Mouse (Mus musculus) embryonic facial prominence, embryonic 14.5 days (tissue): ENCODE data around the gene Fam169a. TPM values are rescaled to one million over a fixed set of nuclear protein-coding genes. Genes with fewer than 3 reads are reported as not detected.
"Not testable (repeated sequence)": the region's sequence is repeated elsewhere in the genome, so short reads cannot be mapped to it uniquely, and the experiment has no call there.

Experiments used
- ATAC-seq: fragments of 200-750 bp; cut with Nextera tagmentation; 2 replicates; pipeline ENCODE4 v1.8.0; 2017; ENCODE audit warnings: low read depth, moderate number of reproducible peaks, moderate TSS enrichment
- DNase-seq: peaks from one replicate; pipeline ENCODE4 v3.0.0-alpha.2; 2015; ENCODE audit warnings: low spot score
- H3K27ac ChIP-seq: fragments of 300-500 bp; sonication (generic); replicated peaks from 2 replicates; pipeline ENCODE4 v1.5.1; 2014; ENCODE audit warnings: low read depth, mild to moderate bottlenecking, low read length, moderate library complexity
- H3K27me3 ChIP-seq: fragments of 300-500 bp; sonication (generic); replicated peaks from 2 replicates; pipeline ENCODE4 v1.6.1; 2014; ENCODE audit warnings: low read length; ENCODE audit not compliant: control insufficient read depth, insufficient read depth
- H3K36me3 ChIP-seq: fragments of 300-500 bp; sonication (generic); 2 replicates; pipeline ENCODE4 v1.6.1; 2014; ENCODE audit warnings: low read length, mixed read lengths; ENCODE audit not compliant: control insufficient read depth, insufficient read depth
- H3K4me1 ChIP-seq: fragments of 300-500 bp; sonication (generic); 2 replicates; pipeline ENCODE4 v1.6.1; 2014; ENCODE audit warnings: antibody characterized with exemption, low read length; ENCODE audit not compliant: control insufficient read depth, insufficient read depth
- H3K4me2 ChIP-seq: fragments of 300-500 bp; sonication (generic); 2 replicates; pipeline ENCODE4 v1.6.1; 2014; ENCODE audit warnings: low read depth, mild to moderate bottlenecking, low read length, moderate library complexity, mixed read lengths
- H3K4me3 ChIP-seq: fragments of 300-500 bp; sonication (generic); 2 replicates; pipeline ENCODE4 v1.5.1; 2014; ENCODE audit warnings: low read depth, mild to moderate bottlenecking, low read length
- H3K9ac ChIP-seq: fragments of 300-500 bp; sonication (generic); 2 replicates; pipeline ENCODE4 v1.6.1; 2014; ENCODE audit warnings: low read depth, mild to moderate bottlenecking, low read length, moderate library complexity, mixed read lengths
- H3K9me3 ChIP-seq: fragments of 300-500 bp; sonication (generic); 2 replicates; pipeline ENCODE4 v1.6.1; 2016; ENCODE audit warnings: low read length; ENCODE audit not compliant: control insufficient read depth
- WGBS: fragments of 180-500 bp; shearing (Covaris S2); extraction: QIAGEN DNeasy Blood & Tissue Kit; methylation state at CpG from one replicate; pipeline ENCODE4 v1.1.7; 2014; 5-methylcytosine and 5-hydroxymethylcytosine counted together
- polyA plus RNA-seq: library from polyadenylated mRNA; unstranded; fragments of >200 nt; fragmentation: Nextera tagmentation; extraction: Ambion mirVana; gene quantifications from 2 replicates; pipeline ENCODE4 v1.2.1, GENCODE M21; 2014

Fam169a gene
- polyA plus RNA-seq, 1 experiment from 2014 or later: 3.2 TPM

DNA sequence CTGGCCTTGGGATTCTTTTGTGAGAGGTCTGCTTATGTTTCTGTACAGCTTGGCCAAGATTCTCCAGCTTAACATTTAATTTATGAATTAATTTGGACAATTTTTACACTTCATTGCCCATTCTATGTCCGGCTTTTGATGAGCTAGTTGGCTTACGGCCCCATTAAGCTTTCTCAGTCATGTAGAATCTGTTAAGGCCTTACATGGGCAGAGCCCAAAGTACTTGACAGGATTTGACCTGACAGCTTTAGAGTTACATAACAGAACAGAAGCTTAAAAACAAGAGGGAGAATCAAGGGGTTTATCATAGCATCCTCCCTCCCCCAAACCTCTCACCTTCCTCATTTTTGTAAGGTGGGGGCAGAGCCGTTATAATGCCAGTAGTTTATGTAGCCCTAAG, 21.1 kb downstream of the Fam169a start:
- Histone ChIP-seq H3K4me3 (no peak overlapping the region), H3K4me2 (no peak overlapping the region), H3K9ac (no peak overlapping the region), H3K27me3 (no peaks in the 10 kb centered on the region), H3K4me1 (no peaks in the 10 kb centered on the region), H3K27ac (no peak overlapping the region), H3K9me3 (no peaks in the 10 kb centered on the region), H3K36me3 (no peaks in the 10 kb centered on the region)
- WGBS: 86% methylated on average over 3 of the region's 3 CpGs
- ATAC-seq (0 out of 2 replicates have a peak, but pooled peaks have one; percentile 41), DNase-seq (peak; percentile 75)

DNA sequence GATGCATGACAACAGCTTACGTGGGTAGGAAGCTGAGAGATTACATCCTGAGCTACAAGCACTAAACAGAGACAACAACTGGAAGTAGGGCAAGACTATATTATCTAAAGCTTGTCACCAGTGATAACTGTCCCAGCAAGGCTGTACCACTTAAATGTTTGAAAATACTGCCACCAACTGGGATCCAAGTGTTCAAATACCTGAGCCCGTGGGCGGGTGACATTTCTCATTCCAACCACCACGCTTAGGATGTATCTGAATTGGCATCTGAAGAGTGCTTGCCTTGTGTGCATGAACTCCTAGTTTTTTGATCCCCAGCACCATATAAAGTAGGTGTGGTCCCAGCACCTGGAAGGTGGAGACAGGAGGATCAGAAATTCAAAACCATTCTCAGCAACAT, 28.6 kb downstream of the Fam169a start:
- Histone ChIP-seq H3K4me1 (no peaks in the 10 kb centered on the region), H3K27ac (no peak overlapping the region), H3K9me3 (no peaks in the 10 kb centered on the region), H3K4me3 (no peak overlapping the region), H3K4me2 (no peak overlapping the region), H3K27me3 (no peaks in the 10 kb centered on the region), H3K9ac (no peak overlapping the region), H3K36me3 (no peaks in the 10 kb centered on the region)
- DNase-seq: no peak
- 86% methylated on average over 4 of the region's 4 CpGs for WGBS
- ATAC-seq: no peak

DNA sequence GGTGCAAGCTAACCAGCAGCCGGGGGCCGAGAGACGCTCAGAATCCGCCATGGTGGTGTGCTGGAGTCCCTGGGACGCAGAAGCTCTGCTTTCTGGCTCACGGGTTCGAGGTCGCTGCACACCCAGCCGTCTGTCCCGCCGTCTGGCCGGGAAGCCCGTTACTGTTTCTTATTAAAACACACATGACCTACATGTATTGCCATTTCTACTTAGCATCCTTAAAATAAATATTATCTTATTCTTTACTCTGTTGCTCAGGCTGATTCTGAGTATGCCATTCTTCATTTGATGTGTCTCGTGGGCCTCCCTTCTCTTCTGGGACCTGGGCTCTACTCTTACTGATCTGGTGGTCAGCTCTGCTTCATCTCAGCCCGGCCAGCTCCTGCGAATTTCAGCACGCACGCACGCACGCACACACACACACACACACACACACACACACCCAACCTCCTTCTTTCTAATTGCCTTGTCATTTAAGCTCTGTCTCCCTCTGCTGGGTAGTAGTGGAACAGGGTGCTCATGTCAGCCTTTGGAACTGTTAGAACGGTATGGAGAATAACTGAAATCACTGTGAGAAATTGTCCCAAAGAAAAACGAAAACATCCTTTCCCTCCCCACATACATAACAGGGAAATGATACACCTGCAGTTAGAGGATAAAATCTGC, 32.2 kb downstream of the Fam169a start, which contains the start of gene Gm6169:
Gene Gm6169, minus strand, starts transcription at position 51 of the 666 bp plus-strand sequence.
- 74% methylated on average over 20 of the region's 22 CpGs for WGBS
- Histone ChIP-seq H3K4me1 (no peaks in the 10 kb centered on the region), H3K27me3 (no peaks in the 10 kb centered on the region), H3K4me2 (no peak within 1 kb of the TSS), H3K27ac (no peak within 1 kb of the TSS), H3K36me3 (no peaks in the 10 kb centered on the region), H3K9me3 (no peaks in the 10 kb centered on the region), H3K9ac (no peak within 1 kb of the TSS), H3K4me3 (no peak within 1 kb of the TSS)
- ATAC-seq (no peak), DNase-seq (peak; percentile 68)

DNA sequence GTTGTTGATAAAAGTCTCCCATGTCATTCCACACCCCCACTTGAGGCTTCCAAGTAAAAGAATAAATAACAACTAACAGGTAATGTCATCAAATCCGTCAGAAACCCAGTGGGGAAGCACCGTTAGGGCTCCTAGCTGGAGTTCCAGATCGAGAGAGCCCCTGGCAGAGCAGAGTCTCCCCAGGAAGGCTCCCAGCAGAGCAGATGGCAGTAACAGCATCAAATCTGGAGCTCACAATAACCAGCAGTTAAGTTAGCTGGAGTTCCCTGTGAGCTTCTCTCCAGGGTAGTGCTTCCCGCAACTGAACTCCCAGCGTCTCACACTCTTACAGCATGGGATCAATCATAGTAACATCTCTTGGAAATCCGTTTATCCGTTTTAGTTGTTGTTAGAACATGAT, 37.9 kb downstream of the Fam169a start:
- Histone ChIP-seq H3K9ac (no peak overlapping the region), H3K4me2 (no peak overlapping the region), H3K27ac (no peak overlapping the region), H3K9me3 (no peaks in the 10 kb centered on the region), H3K4me1 (no peaks in the 10 kb centered on the region), H3K4me3 (no peak overlapping the region), H3K36me3 (no peaks in the 10 kb centered on the region), H3K27me3 (no peaks in the 10 kb centered on the region)
- no peak for DNase-seq
- WGBS: 71% methylated on average over 7 of the region's 7 CpGs
- no peak for ATAC-seq

DNA sequence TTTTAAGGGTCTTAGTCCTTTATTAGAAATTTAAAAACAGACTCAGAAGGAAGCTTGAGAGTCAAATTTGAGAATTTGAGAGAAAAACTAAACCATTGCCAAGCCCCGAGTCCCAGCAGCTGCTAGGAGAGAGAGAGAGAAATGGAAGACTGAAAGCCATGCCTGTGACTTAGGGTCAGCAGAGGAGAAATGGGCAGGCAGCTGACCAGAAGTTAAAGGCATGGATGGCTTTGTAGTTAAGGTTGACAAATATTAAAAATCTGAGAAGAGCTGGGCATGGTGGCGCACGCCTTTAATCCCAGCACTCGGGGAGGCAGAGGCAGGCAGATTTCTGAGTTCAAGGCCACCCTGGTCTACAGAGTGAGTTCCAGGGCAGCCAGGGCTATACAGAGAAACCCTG, 40.6 kb downstream of the Fam169a start:
- H3K27ac ChIP-seq, DNase-seq, H3K4me1 ChIP-seq, H3K27me3 ChIP-seq, H3K4me2 ChIP-seq, H3K9me3 ChIP-seq, H3K36me3 ChIP-seq, H3K4me3 ChIP-seq, ATAC-seq, H3K9ac ChIP-seq: not testable (repeated sequence)
- 96% methylated on average over 4 of the region's 4 CpGs for WGBS

DNA sequence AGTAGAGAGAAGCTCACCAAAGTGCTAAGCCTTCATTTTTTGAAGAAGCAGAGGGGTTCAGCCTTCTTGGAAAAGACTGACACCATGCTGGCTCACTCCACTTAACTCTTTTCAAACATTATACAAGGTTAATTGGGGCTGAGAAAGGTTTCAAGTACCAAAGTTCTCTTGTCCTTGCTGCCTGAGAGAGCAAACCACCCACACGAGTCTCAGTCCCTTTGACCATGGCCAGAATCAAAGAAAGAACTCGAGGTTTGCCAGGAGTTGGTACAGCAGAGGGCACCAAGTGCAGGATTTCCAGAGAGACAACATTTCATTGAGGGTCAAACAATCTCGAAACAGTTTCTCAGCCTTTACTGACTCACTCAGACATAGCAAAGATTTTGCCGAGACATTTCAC, 42.0 kb downstream of the Fam169a start:
- Histone ChIP-seq H3K36me3 (no peaks in the 10 kb centered on the region), H3K9me3 (no peaks in the 10 kb centered on the region), H3K27ac (no peak overlapping the region), H3K4me2 (no peak overlapping the region), H3K27me3 (no peaks in the 10 kb centered on the region), H3K4me3 (no peak overlapping the region), H3K4me1 (no peaks in the 10 kb centered on the region), H3K9ac (no peak overlapping the region)
- no peak for ATAC-seq
- WGBS: 83% methylated on average over 4 of the region's 4 CpGs
- DNase-seq: no peak

DNA sequence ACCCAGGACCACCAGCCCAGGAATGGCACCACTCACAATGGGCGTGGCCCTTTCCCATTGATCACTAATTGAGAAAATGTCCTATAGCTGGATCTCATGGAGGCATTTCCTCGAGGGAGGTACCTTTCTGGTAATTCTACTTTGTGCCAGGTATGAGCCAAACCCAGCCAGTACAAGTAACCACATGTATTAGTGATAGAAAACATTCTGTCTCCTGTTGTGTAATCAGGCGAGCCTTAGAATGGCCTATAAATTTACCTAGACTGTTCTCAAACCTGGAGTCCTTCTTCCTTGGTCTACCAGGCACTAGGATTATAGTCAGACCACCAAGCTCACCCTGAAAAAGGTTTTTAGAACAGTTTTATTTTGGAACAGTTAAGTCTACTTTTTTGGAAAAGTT, 54.3 kb downstream of the Fam169a start:
- Histone ChIP-seq H3K4me3 (no peak overlapping the region), H3K27me3 (no peaks in the 10 kb centered on the region), H3K4me1 (no peaks in the 10 kb centered on the region), H3K36me3 (no peaks in the 10 kb centered on the region), H3K9me3 (no peaks in the 10 kb centered on the region), H3K9ac (no peak overlapping the region), H3K27ac (no peak overlapping the region), H3K4me2 (no peak overlapping the region)
- ATAC-seq (no peak), DNase-seq (no peak)
- 74% methylated on average over 3 of the region's 3 CpGs for WGBS

DNA sequence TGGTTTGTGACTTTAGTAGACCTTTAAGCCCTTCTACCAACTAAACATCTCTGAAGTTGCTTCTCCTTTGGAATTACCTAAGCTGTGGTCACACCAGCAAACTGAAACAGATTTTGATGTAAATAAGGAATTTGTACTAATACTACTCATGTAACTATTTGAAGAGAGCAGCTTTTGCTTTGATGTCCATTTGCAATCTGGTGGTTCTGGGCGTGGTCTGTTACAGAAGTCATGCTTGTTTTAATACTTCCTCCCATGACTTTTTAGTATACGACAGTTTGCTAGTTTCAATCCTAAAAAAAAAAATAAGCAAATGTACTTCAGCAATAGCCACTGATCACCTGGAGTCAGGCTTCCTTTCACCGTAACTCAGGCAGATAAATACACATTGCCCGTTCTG, 62.6 kb downstream of the Fam169a start:
- not testable (repeated sequence) for ATAC-seq, DNase-seq, H3K4me1 ChIP-seq, H3K27me3 ChIP-seq, H3K27ac ChIP-seq, H3K4me3 ChIP-seq, H3K9me3 ChIP-seq, H3K4me2 ChIP-seq, H3K9ac ChIP-seq
- WGBS: 82% methylated on average over 2 of the region's 4 CpGs
- peaks cover 29% of the 10 kb centered on the region for H3K36me3 ChIP-seq

DNA sequence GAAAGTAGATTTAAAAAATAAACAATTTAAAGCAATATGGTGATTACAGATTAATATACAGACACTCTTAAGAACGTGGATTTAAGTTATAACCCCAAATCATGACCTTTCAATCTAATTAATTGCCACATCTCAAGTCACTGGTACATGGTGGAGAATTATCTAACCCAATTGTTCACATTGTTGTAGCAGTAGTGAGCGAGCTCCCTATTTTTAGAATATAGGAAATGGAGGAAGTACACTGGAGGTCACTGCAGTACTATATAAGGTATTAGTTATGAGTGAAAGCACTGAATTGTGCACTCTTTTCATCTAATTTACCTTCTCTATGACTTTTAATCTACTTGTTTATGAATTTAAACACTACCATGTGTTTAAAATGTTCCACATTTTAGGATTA, 63.3 kb downstream of the Fam169a start:
- not testable (repeated sequence) for H3K27ac ChIP-seq, H3K9ac ChIP-seq, H3K27me3 ChIP-seq, H3K4me2 ChIP-seq, DNase-seq, ATAC-seq, H3K4me3 ChIP-seq, H3K4me1 ChIP-seq, H3K9me3 ChIP-seq
- no CpG with 5 or more reads among the region's 2 CpGs for WGBS
- H3K36me3 ChIP-seq: peaks cover 33% of the 10 kb centered on the region
